Mouse (Mus musculus): ENCODE measurements around the gene Slc1a7.

DNA sequence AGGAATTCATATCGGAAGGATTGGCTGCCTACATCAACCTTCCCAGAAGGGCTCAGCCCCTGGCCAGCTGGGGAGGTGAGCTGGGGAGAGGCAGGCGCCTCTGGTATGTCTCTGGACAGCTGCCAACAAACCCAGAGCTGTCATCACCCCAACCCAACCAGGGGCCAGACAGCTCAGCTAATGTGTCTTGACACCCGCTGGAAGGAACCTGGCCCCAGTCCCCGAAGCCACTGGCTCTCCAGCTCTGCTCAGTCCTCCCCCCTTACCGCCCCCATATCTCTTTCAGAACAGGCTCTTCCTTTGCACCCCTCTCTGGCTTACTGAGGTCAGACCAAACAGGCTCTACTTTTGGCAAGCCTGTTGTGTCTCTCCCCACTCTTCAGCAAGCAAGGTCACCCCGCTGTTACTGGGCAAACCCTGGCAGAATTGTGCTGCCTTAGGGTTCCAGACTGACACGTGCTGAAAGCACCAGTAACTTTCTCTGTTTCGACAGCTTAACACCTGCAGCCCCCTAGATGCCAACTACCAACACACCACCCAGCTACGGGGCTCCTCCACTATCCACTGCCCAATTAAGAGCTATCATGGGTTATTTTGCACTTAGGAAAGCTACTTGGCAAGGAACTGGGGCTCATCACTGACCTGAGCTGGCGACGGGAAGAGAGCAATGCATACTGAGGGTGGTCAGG lies 5.9 kb upstream of the Slc1a7 start:
- no peak for TF ChIP-seq MYOD1 (IDR thresholded peaks at IDR 0.05; ENCODE audit: control insufficient read depth in 1 of 3, insufficient read length in 2 of 3, low read depth in 2 of 3)
- TF ChIP-seq POLR2AphosphoS2 (IDR thresholded peaks at IDR 0.05; ENCODE audit: insufficient read length, low read depth): no peak
- TF ChIP-seq POLR2A (IDR thresholded peaks at IDR 0.05; ENCODE audit: insufficient read length, low read depth): no peak
- no peak for TF ChIP-seq SRF (IDR thresholded peaks at IDR 0.05; ENCODE audit: control insufficient read depth, insufficient read length, low read depth)
- no peak for TF ChIP-seq MAX (IDR thresholded peaks at IDR 0.05; ENCODE audit: low read depth)
- no peak for TF ChIP-seq USF1 (IDR thresholded peaks at IDR 0.05; ENCODE audit: low read depth)
- peak in 1 of 3 experiments; percentile 31 for TF ChIP-seq MYOG (IDR thresholded peaks at IDR 0.05; ENCODE audit: control insufficient read depth in 1 of 3, insufficient read depth in 1 of 3, insufficient read length in 2 of 3, low read depth in 2 of 3)
- TF ChIP-seq E2F4 (IDR thresholded peaks at IDR 0.05; ENCODE audit: insufficient read depth): no peak
- no peak for TF ChIP-seq TCF12 (IDR thresholded peaks at IDR 0.05; ENCODE audit: insufficient read depth, poor library complexity, severe bottlenecking)
- no peak for TF ChIP-seq CEBPB (IDR thresholded peaks at IDR 0.05; ENCODE audit: insufficient read depth, poor library complexity, severe bottlenecking)
- no peak for TF ChIP-seq REST (IDR thresholded peaks at IDR 0.05; ENCODE audit: insufficient read depth, insufficient read length)

Data from myocyte (in vitro differentiated cells).